In the genomic region with DNA sequence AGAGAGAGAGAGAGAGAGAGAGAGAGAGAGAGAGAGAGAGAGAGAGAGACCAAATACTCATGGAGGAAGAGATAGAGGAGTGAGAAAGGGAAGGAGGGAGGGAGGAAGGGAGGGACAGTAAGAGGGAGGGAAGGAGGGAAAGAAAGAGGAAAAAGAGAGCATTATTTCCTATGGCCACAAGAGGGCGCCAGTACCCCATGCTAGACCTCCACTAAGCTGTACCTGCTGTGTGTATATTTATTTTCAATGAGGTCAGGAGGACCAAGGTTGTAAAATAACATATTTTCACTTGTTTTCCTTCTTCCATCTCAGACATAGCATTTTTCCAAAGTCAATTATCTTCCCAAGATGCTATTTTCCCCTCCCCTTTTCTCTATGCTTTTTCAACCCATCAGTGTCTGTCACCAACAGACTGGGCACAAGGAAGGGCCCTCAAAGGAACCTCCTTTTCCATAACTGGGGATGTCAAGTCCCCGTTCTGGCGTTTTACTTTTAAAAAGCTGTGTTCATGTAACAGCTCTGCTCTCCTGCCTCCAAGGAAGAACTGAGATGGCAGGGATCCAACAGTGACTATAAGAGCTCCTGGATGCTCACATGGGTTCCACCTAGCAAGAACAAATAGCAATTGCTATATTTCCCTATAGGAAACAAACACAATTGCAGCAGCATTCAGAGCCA, we compare ENCODE assay signal across 8 mouse cellular contexts.
A peak's percentile ranks its signal among the peaks of the same experiment; 100 is the strongest.
DNase-seq lines count a peak whose midpoint lies in the region; ATAC-seq lines count a peak whose summit lies in the region.

No protein-coding gene starts in this region.

- 0 out of 2 replicates have a peak, but pooled peaks cover 2% of the 10 kb centered on the region for H3K27me3 ChIP-seq in kidney, embryonic 14.5 days (ENCODE audit: control insufficient read depth, insufficient read depth, low read length)

- no peaks in the 10 kb centered on the region for H3K9me3 ChIP-seq in kidney, embryonic 14.5 days (ENCODE audit: control insufficient read depth, low read length)

- no peak overlapping the region for H3K9ac ChIP-seq in kidney, embryonic 14.5 days (ENCODE audit: low read depth, low read length)

- H3K4me3 ChIP-seq in kidney, embryonic 14.5 days (ENCODE audit: low read length) = no peak overlapping the region

- H3K4me1 ChIP-seq in kidney, embryonic 14.5 days (ENCODE audit: control insufficient read depth, insufficient read depth, low read length) = no peaks in the 10 kb centered on the region

- no peak overlapping the region for H3K27ac ChIP-seq in kidney, embryonic 14.5 days (ENCODE audit: low read depth, low read length)

- DNase-seq in cerebellum, adult 11 months = peak; percentile 65
- DNase-seq in urinary bladder, postnatal 14 days (ENCODE audit: low spot score) = peak; percentile 33
- no peak for DNase-seq in urinary bladder, postnatal 4 days (ENCODE audit: low spot score in 2 of 2)
- peak; percentile 1 for DNase-seq in fibroblast of lung, adult 2 months (ENCODE audit: low read depth)
- DNase-seq in mesoderm, embryonic 11.5 days (ENCODE audit: low read depth, low spot score) = peak; percentile 55

- H3K4me2 ChIP-seq in kidney, embryonic 14.5 days (replicated peaks; ENCODE audit: low read depth, low read length) = no peak overlapping the region

- WGBS in kidney, embryonic 14.5 days = 10% methylated on average over 3 of the region's 3 CpGs

- no peaks in the 10 kb centered on the region for H3K36me3 ChIP-seq in kidney, embryonic 14.5 days (ENCODE audit: control insufficient read depth, insufficient read depth, low read length)

- no peak for ATAC-seq in cerebellum, adult (ENCODE audit: insufficient number of reproducible peaks, low FRiP score, low TSS enrichment)
- 0 out of 2 replicates have a peak, but pooled peaks have one; percentile 37 for ATAC-seq in kidney, embryonic 14.5 days (ENCODE audit: low FRiP score, low TSS enrichment)
- no peak for ATAC-seq in inflammation-experienced regulatory T-cells, adult 6 months

Comparison
In these comparisons a context has a peak if more than half of its experiments do, and no peak if none do; other contexts are left out.
1. DNase-seq: peak in cerebellum, adult 11 months (single experiment), urinary bladder, postnatal 14 days (single experiment), fibroblast of lung, adult 2 months (single experiment) and mesoderm, embryonic 11.5 days (single experiment); none in urinary bladder, postnatal 4 days (0 of 2).